Mouse (Mus musculus) CH12.LX (cell line): ENCODE measurements at regions not wholly inside any gene's neighbourhood (a gene's known extent, or its start where the extent isn't known, plus 50 kb on each side); places are given as distances from the start of the nearest gene placed in this dataset.

Source experiments
- CTCF ChIP-seq, 2 experiments: IDR thresholded peaks in 1 of 2; conservative IDR thresholded peaks in 1 of 2; 2 replicates each; pipeline ENCODE4 v1.5.1; 2011 to 2012; ENCODE audit warnings: low read depth in 2 of 2, low read length in 2 of 2, improper control_type of control experiment in 1 of 2, inconsistent platforms in 1 of 2, mild to moderate bottlenecking in 1 of 2, moderate library complexity in 1 of 2
- USF2 ChIP-seq: conservative IDR thresholded peaks from 2 replicates; pipeline ENCODE4 v1.6.1; 2011; ENCODE audit warnings: low read depth, low read length, improper control_type of control experiment

DNA sequence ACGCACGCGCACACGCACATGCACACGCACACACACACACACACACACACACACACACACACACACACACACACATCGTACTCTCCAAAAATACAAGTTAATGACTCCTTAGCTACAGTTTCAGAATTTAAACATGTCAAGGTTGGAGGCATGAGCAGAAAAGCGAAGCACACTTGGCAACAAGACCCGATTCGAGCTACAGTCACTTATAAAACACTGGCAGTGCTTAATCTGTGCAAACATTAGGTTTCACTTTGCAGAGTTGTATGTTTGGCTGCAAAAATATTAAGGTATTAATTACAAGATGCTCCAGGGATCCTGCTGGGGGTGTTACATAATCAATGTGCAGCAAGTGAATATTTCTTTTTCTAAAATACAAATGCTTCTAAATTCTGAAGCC is 225.0 kb downstream of the Mycn start:
- TF ChIP-seq CTCF (conservative IDR thresholded peaks at IDR 0.05 in 1 of 2, IDR thresholded peaks at IDR 0.05 in 1 of 2; ENCODE audit: low read depth in 2 of 2, low read length in 2 of 2) = no peak
- TF ChIP-seq USF2 = no peak
